Mouse (Mus musculus): ENCODE results near the gene Psmb8. TPM values are rescaled to one million over a fixed set of nuclear protein-coding genes. Genes with fewer than 3 reads are reported as not detected.
"Not testable (repeated sequence)": the region's sequence is repeated elsewhere in the genome, so short reads cannot be mapped to it uniquely, and the experiment has no call there.

The Psmb8 gene
- polyA plus RNA-seq, 1 experiment from 2014 or later: 18.5 TPM

GRCm38 (mm10) chr17:34225911-34226310, 28.4 kb downstream of the Psmb8 start:
- WGBS (ENCODE audit: insufficient replicate concordance): 94% methylated on average over 13 of the region's 23 CpGs
- not testable (repeated sequence) for H3K27me3 ChIP-seq (ENCODE audit: control insufficient read depth, insufficient read depth, low read depth, low read length); H3K4me2 ChIP-seq (ENCODE audit: low read depth, low read length); H3K4me1 ChIP-seq (ENCODE audit: control insufficient read depth, low read depth, low read length); H3K27ac ChIP-seq (ENCODE audit: low read length); H3K9ac ChIP-seq (ENCODE audit: low read depth, low read length); H3K4me3 ChIP-seq (ENCODE audit: low read depth, low read length); ATAC-seq (ENCODE audit: low read depth); H3K36me3 ChIP-seq (ENCODE audit: control insufficient read depth, insufficient read depth); H3K9me3 ChIP-seq (replicated peaks; ENCODE audit: control insufficient read depth, low read length)

GRCm38 (mm10) chr17:34230971-34231370, 33.5 kb downstream of the Psmb8 start:
- not testable (repeated sequence) for H3K4me2 ChIP-seq (ENCODE audit: low read depth, low read length); H3K9me3 ChIP-seq (replicated peaks; ENCODE audit: control insufficient read depth, low read length); ATAC-seq (ENCODE audit: low read depth); H3K27me3 ChIP-seq (ENCODE audit: control insufficient read depth, insufficient read depth, low read depth, low read length); H3K36me3 ChIP-seq (ENCODE audit: control insufficient read depth, insufficient read depth); H3K4me3 ChIP-seq (ENCODE audit: low read depth, low read length); H3K9ac ChIP-seq (ENCODE audit: low read depth, low read length); H3K27ac ChIP-seq (ENCODE audit: low read length); H3K4me1 ChIP-seq (ENCODE audit: control insufficient read depth, low read depth, low read length)
- WGBS (ENCODE audit: insufficient replicate concordance): 81% methylated on average over 5 of the region's 9 CpGs

- not testable (repeated sequence) for H3K9me3 ChIP-seq (replicated peaks; ENCODE audit: control insufficient read depth, low read length); ATAC-seq (ENCODE audit: low read depth)
- WGBS (ENCODE audit: insufficient replicate concordance): 78% methylated on average over 6 of the region's 7 CpGs
Measured at GRCm38 (mm10) chr17:34232021-34232420, 34.5 kb downstream of the Psmb8 start.

GRCm38 (mm10) chr17:34234926-34235325, 37.4 kb downstream of the Psmb8 start:
- H3K4me2 ChIP-seq (ENCODE audit: low read depth, low read length): no peak overlapping the region
- peak; percentile 56 for ATAC-seq (ENCODE audit: low read depth)
- WGBS (ENCODE audit: insufficient replicate concordance): 12% methylated on average over 9 of the region's 9 CpGs
- no peak overlapping the region for H3K4me3 ChIP-seq (ENCODE audit: low read depth, low read length)
- no peaks in the 10 kb centered on the region for H3K9me3 ChIP-seq (replicated peaks; ENCODE audit: control insufficient read depth, low read length)
- H3K27me3 ChIP-seq (ENCODE audit: control insufficient read depth, insufficient read depth, low read depth, low read length): no peaks in the 10 kb centered on the region
- no peak overlapping the region for H3K9ac ChIP-seq (ENCODE audit: low read depth, low read length)
- H3K27ac ChIP-seq (ENCODE audit: low read length): no peak overlapping the region
- no peaks in the 10 kb centered on the region for H3K4me1 ChIP-seq (ENCODE audit: control insufficient read depth, low read depth, low read length)
- no peaks in the 10 kb centered on the region for H3K36me3 ChIP-seq (ENCODE audit: control insufficient read depth, insufficient read depth)

More at GRCm38 (mm10) chr17:34232021-34232420, 34.5 kb downstream of the Psmb8 start:
- not testable (repeated sequence) for H3K27ac ChIP-seq (ENCODE audit: low read length); H3K4me2 ChIP-seq (ENCODE audit: low read depth, low read length); H3K9ac ChIP-seq (ENCODE audit: low read depth, low read length); H3K36me3 ChIP-seq (ENCODE audit: control insufficient read depth, insufficient read depth); H3K4me1 ChIP-seq (ENCODE audit: control insufficient read depth, low read depth, low read length); H3K27me3 ChIP-seq (ENCODE audit: control insufficient read depth, insufficient read depth, low read depth, low read length); H3K4me3 ChIP-seq (ENCODE audit: low read depth, low read length)

GRCm38 (mm10) chr17:34236691-34237090, 39.2 kb downstream of the Psmb8 start:
- H3K4me1 ChIP-seq (ENCODE audit: control insufficient read depth, low read depth, low read length): no peaks in the 10 kb centered on the region
- H3K36me3 ChIP-seq (ENCODE audit: control insufficient read depth, insufficient read depth): no peaks in the 10 kb centered on the region
- no peak for ATAC-seq (ENCODE audit: low read depth)
- H3K4me3 ChIP-seq (ENCODE audit: low read depth, low read length): no peak overlapping the region
- no peaks in the 10 kb centered on the region for H3K27me3 ChIP-seq (ENCODE audit: control insufficient read depth, insufficient read depth, low read depth, low read length)
- 65% methylated on average over 5 of the region's 5 CpGs for WGBS (ENCODE audit: insufficient replicate concordance)
- H3K4me2 ChIP-seq (ENCODE audit: low read depth, low read length): no peak overlapping the region
- no peaks in the 10 kb centered on the region for H3K9me3 ChIP-seq (replicated peaks; ENCODE audit: control insufficient read depth, low read length)
- H3K9ac ChIP-seq (ENCODE audit: low read depth, low read length): no peak overlapping the region
- H3K27ac ChIP-seq (ENCODE audit: low read length): no peak overlapping the region

- Histone ChIP-seq H3K9ac (ENCODE audit: low read depth, low read length) (no peak overlapping the region), H3K36me3 (ENCODE audit: control insufficient read depth, insufficient read depth) (no peaks in the 10 kb centered on the region), H3K27me3 (ENCODE audit: control insufficient read depth, insufficient read depth, low read depth, low read length) (no peaks in the 10 kb centered on the region), H3K4me1 (ENCODE audit: control insufficient read depth, low read depth, low read length) (no peaks in the 10 kb centered on the region), H3K4me2 (ENCODE audit: low read depth, low read length) (no peak overlapping the region), H3K9me3 (replicated peaks; ENCODE audit: control insufficient read depth, low read length) (no peaks in the 10 kb centered on the region), H3K27ac (ENCODE audit: low read length) (no peak overlapping the region), H3K4me3 (ENCODE audit: low read depth, low read length) (no peak overlapping the region)
- 62% methylated on average over 3 of the region's 3 CpGs for WGBS (ENCODE audit: insufficient replicate concordance)
- ATAC-seq (ENCODE audit: low read depth): no peak
Measured at GRCm38 (mm10) chr17:34237741-34238140, 40.2 kb downstream of the Psmb8 start.

GRCm38 (mm10) chr17:34238706-34239105, 41.2 kb downstream of the Psmb8 start, which contains the start of gene H2-Ob:
Gene H2-Ob, plus strand, starts transcription at chr17:34238903.
- no peak for ATAC-seq (ENCODE audit: low read depth)
- H3K27ac ChIP-seq (ENCODE audit: low read length): peak within 1 kb of the TSS; percentile 53; the same call in 1 of the 2 replicates
- no peak within 1 kb of the TSS for H3K4me3 ChIP-seq (ENCODE audit: low read depth, low read length)
- no peak within 1 kb of the TSS for H3K4me2 ChIP-seq (ENCODE audit: low read depth, low read length)
- no peaks in the 10 kb centered on the region for H3K9me3 ChIP-seq (replicated peaks; ENCODE audit: control insufficient read depth, low read length)
- H3K9ac ChIP-seq (ENCODE audit: low read depth, low read length): no peak within 1 kb of the TSS
- 44% methylated on average over 3 of the region's 3 CpGs for WGBS (ENCODE audit: insufficient replicate concordance)
- no peaks in the 10 kb centered on the region for H3K27me3 ChIP-seq (ENCODE audit: control insufficient read depth, insufficient read depth, low read depth, low read length)
- H3K4me1 ChIP-seq (ENCODE audit: control insufficient read depth, low read depth, low read length): no peaks in the 10 kb centered on the region
- H3K36me3 ChIP-seq (ENCODE audit: control insufficient read depth, insufficient read depth): no peaks in the 10 kb centered on the region

GRCm38 (mm10) chr17:34239601-34240041, 42.1 kb downstream of the Psmb8 start:
- Histone ChIP-seq H3K36me3 (ENCODE audit: control insufficient read depth, insufficient read depth) (no peaks in the 10 kb centered on the region), H3K27ac (ENCODE audit: low read length) (peak overlapping the region; percentile 53), H3K9me3 (replicated peaks; ENCODE audit: control insufficient read depth, low read length) (no peaks in the 10 kb centered on the region), H3K4me1 (ENCODE audit: control insufficient read depth, low read depth, low read length) (no peaks in the 10 kb centered on the region), H3K9ac (ENCODE audit: low read depth, low read length) (no peak overlapping the region), H3K4me3 (ENCODE audit: low read depth, low read length) (no peak overlapping the region), H3K27me3 (ENCODE audit: control insufficient read depth, insufficient read depth, low read depth, low read length) (no peaks in the 10 kb centered on the region), H3K4me2 (ENCODE audit: low read depth, low read length) (peak overlapping the region; percentile 29)
- WGBS (ENCODE audit: insufficient replicate concordance): 6% methylated on average over 10 of the region's 10 CpGs
- ATAC-seq (ENCODE audit: low read depth): no peak

GRCm38 (mm10) chr17:34240366-34240765, 42.8 kb downstream of the Psmb8 start:
- Histone ChIP-seq H3K9me3 (replicated peaks; ENCODE audit: control insufficient read depth, low read length) (no peaks in the 10 kb centered on the region), H3K27me3 (ENCODE audit: control insufficient read depth, insufficient read depth, low read depth, low read length) (no peaks in the 10 kb centered on the region), H3K36me3 (ENCODE audit: control insufficient read depth, insufficient read depth) (no peaks in the 10 kb centered on the region), H3K4me2 (ENCODE audit: low read depth, low read length) (peak overlapping the region; percentile 29), H3K9ac (ENCODE audit: low read depth, low read length) (no peak overlapping the region), H3K4me1 (ENCODE audit: control insufficient read depth, low read depth, low read length) (no peaks in the 10 kb centered on the region), H3K27ac (ENCODE audit: low read length) (peak overlapping the region; percentile 43; the same call in 1 of the 2 replicates), H3K4me3 (ENCODE audit: low read depth, low read length) (no peak overlapping the region)
- no peak for ATAC-seq (ENCODE audit: low read depth)
- WGBS (ENCODE audit: insufficient replicate concordance): 28% methylated on average over 3 of the region's 3 CpGs
